Mouse (Mus musculus) heart, embryonic 15.5 days (tissue): Measurements from ENCODE around the gene Tmem11. TPM values are rescaled to one million over a fixed set of nuclear protein-coding genes. Genes with fewer than 3 reads are reported as not detected.

Experiments used
- ATAC-seq: fragments of 200-750 bp; cut with Nextera tagmentation; replicated peaks from 2 replicates; pipeline ENCODE4 v1.8.0; 2017; ENCODE audit warnings: low read depth, moderate TSS enrichment; ENCODE audit not compliant: insufficient number of reproducible peaks, insufficient read depth, low FRiP score
- H3K27ac ChIP-seq: fragments of 300-500 bp; sonication (generic); 2 replicates; pipeline ENCODE4 v1.5.1; 2015; ENCODE audit warnings: mild to moderate bottlenecking, inconsistent platforms
- H3K27me3 ChIP-seq: fragments of 300-500 bp; sonication (generic); 2 replicates; pipeline ENCODE4 v1.6.1; 2015; ENCODE audit warnings: inconsistent platforms
- H3K36me3 ChIP-seq: fragments of 300-500 bp; sonication (generic); 2 replicates; pipeline ENCODE4 v1.6.1; 2015; ENCODE audit warnings: mild to moderate bottlenecking, inconsistent platforms
- H3K4me1 ChIP-seq: fragments of 300-500 bp; sonication (generic); replicated peaks from 2 replicates; pipeline ENCODE4 v1.6.1; 2015; ENCODE audit warnings: inconsistent platforms
- H3K4me2 ChIP-seq: fragments of 300-500 bp; sonication (generic); 2 replicates; pipeline ENCODE4 v1.6.1; 2015; ENCODE audit warnings: inconsistent platforms, mild to moderate bottlenecking, moderate library complexity
- H3K4me3 ChIP-seq: fragments of 300-500 bp; sonication (generic); 2 replicates; pipeline ENCODE4 v1.5.1; 2015; ENCODE audit warnings: mild to moderate bottlenecking, inconsistent platforms
- H3K9ac ChIP-seq: fragments of 300-500 bp; sonication (generic); 2 replicates; pipeline ENCODE4 v1.6.1; 2015; ENCODE audit warnings: mild to moderate bottlenecking, inconsistent platforms
- H3K9me3 ChIP-seq: fragments of 300-500 bp; sonication (generic); replicated peaks from 2 replicates; pipeline ENCODE4 v1.6.1; 2016; ENCODE audit warnings: inconsistent platforms
- WGBS: fragments of 180-500 bp; shearing (Covaris S2); methylation state at CpG from one replicate; pipeline ENCODE4 v1.1.7; 2015; ENCODE audit warnings: mixed read lengths; 5-methylcytosine and 5-hydroxymethylcytosine counted together
- polyA plus RNA-seq: library from polyadenylated mRNA; unstranded; fragments of >200 nt; fragmentation: Nextera tagmentation; extraction: Ambion mirVana; gene quantifications from 2 replicates; pipeline ENCODE4 v1.2.1, GENCODE M21; 2015

Gene Tmem11
- polyA plus RNA-seq, 1 experiment from 2014 or later, result 52.1 TPM

- no peak for ATAC-seq
- Histone ChIP-seq H3K27me3 (no peaks in the 10 kb centered on the region), H3K9me3 (no peaks in the 10 kb centered on the region), H3K36me3 (peaks cover 44% of the 10 kb centered on the region), H3K27ac (peak overlapping the region; percentile 11; the same call in 1 of the 2 replicates), H3K4me3 (no peak overlapping the region), H3K4me1 (peaks cover 51% of the 10 kb centered on the region), H3K4me2 (no peak overlapping the region), H3K9ac (peak overlapping the region; percentile 6; the same call in 1 of the 2 replicates)
- 41% methylated on average over 4 of the region's 4 CpGs for WGBS
These were observed 15.9 kb downstream of the Tmem11 start for GRCm38 (mm10) chr11:60863196-60863595.

DNA sequence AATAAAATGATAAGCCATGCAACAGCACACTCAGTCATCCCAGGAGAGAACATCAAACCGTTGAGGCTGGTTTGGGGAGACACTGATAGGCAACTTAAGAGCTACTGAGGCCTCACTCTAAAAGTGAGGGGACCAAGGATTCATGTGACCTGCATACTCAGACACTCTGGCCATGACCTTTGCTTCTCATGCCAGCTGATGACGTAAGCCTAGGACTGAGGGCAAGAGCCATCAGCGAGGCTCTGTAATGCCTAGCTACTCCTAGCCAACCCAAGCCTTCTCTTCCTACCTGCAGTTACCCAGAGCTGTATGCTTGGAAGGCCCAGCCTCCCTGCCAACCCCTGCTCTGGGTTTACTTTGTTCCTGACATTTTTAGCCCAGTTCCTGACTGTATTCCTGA lies 17.1 kb downstream of the Tmem11 start:
- Histone ChIP-seq H3K27ac (no peak overlapping the region), H3K9ac (no peak overlapping the region), H3K36me3 (peaks cover 39% of the 10 kb centered on the region), H3K9me3 (no peaks in the 10 kb centered on the region), H3K4me3 (no peak overlapping the region), H3K27me3 (no peaks in the 10 kb centered on the region), H3K4me2 (no peak overlapping the region), H3K4me1 (peaks cover 41% of the 10 kb centered on the region)
- 72% methylated on average over 3 of the region's 3 CpGs for WGBS
- no peak for ATAC-seq

GRCm38 (mm10) chr11:60856587-60856986 lies 22.5 kb downstream of the Tmem11 start:
- Histone ChIP-seq H3K9ac (no peak overlapping the region), H3K27ac (no peak overlapping the region), H3K36me3 (peaks cover 29% of the 10 kb centered on the region), H3K4me2 (no peak overlapping the region), H3K27me3 (no peaks in the 10 kb centered on the region), H3K4me1 (no peaks in the 10 kb centered on the region), H3K4me3 (no peak overlapping the region), H3K9me3 (no peaks in the 10 kb centered on the region)
- 49% methylated on average over 3 of the region's 3 CpGs for WGBS
- no peak for ATAC-seq

- Histone ChIP-seq H3K4me1 (no peaks in the 10 kb centered on the region), H3K9ac (no peak overlapping the region), H3K27me3 (no peaks in the 10 kb centered on the region), H3K36me3 (peaks cover 13% of the 10 kb centered on the region; the same call in 1 of the 2 replicates), H3K27ac (no peak overlapping the region), H3K9me3 (no peaks in the 10 kb centered on the region), H3K4me3 (no peak overlapping the region), H3K4me2 (no peak overlapping the region)
- no peak for ATAC-seq
- 77% methylated on average over 5 of the region's 5 CpGs for WGBS
These were observed 33.7 kb downstream of the Tmem11 start for GRCm38 (mm10) chr11:60845415-60845814.

DNA sequence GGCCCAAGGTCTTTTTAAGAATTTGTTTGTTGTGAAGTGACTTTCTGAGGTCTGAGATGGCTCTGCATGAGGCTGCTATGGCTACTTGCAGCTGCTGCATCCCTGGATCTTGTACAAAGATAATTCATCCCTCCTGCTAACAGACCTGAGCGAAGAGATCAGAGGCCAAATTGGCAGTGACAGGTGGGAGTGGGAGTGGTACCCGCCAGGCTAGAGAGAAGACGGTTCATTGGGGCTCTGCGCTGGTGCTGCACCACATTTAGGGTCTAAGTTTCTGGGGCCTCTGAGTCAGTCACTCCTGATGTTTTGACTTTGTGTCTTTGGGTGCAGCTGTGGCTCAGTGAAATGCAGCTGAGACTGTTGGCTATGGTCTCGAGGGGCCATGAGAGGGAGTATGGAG lies 35.7 kb downstream of the Tmem11 start:
- Histone ChIP-seq H3K27ac (no peak overlapping the region), H3K36me3 (peaks cover 9% of the 10 kb centered on the region; the same call in 1 of the 2 replicates), H3K4me3 (no peak overlapping the region), H3K4me2 (no peak overlapping the region), H3K9me3 (no peaks in the 10 kb centered on the region), H3K9ac (no peak overlapping the region), H3K4me1 (no peaks in the 10 kb centered on the region), H3K27me3 (no peaks in the 10 kb centered on the region)
- no peak for ATAC-seq
- 84% methylated on average over 5 of the region's 5 CpGs for WGBS

DNA sequence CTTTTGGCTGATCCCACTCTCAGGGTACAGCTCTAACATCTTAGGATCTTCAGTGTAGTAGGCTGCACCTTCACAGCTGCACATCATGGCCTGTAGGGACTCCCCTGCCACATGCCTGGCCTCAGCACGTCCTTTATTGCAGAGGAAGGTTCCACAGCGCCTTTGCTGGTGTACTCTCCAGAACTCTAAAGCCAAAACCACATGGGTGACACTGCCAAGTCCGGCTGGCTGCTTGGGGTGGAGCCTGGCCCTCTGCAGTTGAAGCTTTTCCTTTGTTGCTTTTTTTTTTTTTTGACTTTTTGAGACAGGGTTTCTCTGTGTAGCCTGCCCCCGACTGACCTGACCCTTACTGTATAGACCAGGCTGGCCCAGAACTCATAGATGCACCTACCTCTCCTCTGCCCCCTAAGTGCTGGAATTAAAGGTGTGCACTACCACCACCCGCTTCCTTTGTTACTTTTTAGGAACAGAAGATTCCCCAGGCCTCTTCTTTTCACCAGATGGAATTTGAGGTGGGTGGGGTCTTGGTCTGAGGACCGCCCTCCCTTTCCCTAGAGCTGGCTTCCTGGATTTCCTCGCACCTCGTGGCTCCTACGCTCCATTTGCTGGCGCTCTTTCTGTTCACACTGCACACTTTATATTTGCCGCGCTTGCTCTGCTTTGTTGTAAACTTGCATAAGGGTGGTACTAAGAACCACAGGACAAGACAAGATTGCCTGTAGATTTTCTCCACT lies 37.4 kb downstream of the Tmem11 start:
- no peak for ATAC-seq
- H3K4me2 ChIP-seq, result no peak overlapping the region
- no peak overlapping the region for H3K9ac ChIP-seq
- no peak overlapping the region for H3K27ac ChIP-seq
- no peaks in the 10 kb centered on the region for H3K27me3 ChIP-seq
- no peak overlapping the region for H3K4me3 ChIP-seq
- H3K36me3 ChIP-seq, result peaks cover 8% of the 10 kb centered on the region; the same call in 1 of the 2 replicates
- no peaks in the 10 kb centered on the region for H3K4me1 ChIP-seq
- no peaks in the 10 kb centered on the region for H3K9me3 ChIP-seq
- 79% methylated on average over 12 of the region's 12 CpGs for WGBS

DNA sequence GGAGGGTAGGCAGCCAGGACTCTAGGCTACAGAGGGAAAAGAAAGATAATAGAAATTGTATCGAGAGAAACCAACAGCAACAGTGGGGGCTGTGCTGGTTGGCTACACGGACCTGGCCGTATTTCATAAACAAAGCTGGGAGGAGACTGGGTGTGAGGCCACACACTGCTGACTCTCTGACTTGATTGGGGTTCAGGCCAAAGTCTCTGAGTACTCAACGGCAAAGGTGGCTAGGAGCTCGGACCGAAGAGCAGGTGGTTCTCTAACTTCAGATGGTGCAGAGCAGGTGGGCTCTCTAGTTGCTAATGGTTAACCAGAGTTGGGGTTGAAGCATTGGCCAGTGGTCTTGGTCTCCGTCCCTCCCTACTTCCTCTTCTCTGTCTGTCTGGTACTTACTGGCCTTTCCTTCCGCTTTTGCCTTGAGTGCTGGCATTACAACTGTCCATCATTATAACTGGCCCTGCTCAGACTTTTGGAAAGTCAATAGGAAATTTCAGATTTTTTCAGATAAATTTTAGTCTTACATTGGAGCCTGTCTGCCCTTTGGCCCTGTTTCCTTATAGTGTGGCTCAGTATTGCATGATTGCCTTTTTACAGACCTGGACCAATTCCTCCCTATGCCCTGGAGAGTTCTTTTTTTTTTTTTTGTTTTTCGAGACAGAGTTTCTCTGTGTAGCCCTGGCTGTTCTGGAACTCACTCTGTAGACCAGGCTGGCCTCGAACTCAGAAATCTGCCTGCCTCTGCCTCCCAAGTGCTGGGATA lies 41.2 kb downstream of the Tmem11 start:
- no peak overlapping the region for H3K4me3 ChIP-seq
- ATAC-seq, result no peak

GRCm38 (mm10) chr11:60836897-60837296 lies 42.2 kb downstream of the Tmem11 start:
- Histone ChIP-seq H3K9me3 (no peaks in the 10 kb centered on the region), H3K4me1 (no peaks in the 10 kb centered on the region), H3K27ac (no peak overlapping the region), H3K4me2 (no peak overlapping the region), H3K9ac (no peak overlapping the region), H3K27me3 (no peaks in the 10 kb centered on the region), H3K36me3 (no peaks in the 10 kb centered on the region), H3K4me3 (no peak overlapping the region)
- WGBS, result 95% methylated on average over 6 of the region's 6 CpGs
- ATAC-seq, result no peak

More for the DNA sequence above, 41.2 kb downstream of the Tmem11 start:
- Histone ChIP-seq H3K4me1 (no peaks in the 10 kb centered on the region), H3K4me2 (no peak overlapping the region), H3K9ac (no peak overlapping the region), H3K9me3 (no peaks in the 10 kb centered on the region), H3K27ac (no peak overlapping the region), H3K27me3 (no peaks in the 10 kb centered on the region), H3K36me3 (no peaks in the 10 kb centered on the region)
- WGBS, result 87% methylated on average over 10 of the region's 10 CpGs

DNA sequence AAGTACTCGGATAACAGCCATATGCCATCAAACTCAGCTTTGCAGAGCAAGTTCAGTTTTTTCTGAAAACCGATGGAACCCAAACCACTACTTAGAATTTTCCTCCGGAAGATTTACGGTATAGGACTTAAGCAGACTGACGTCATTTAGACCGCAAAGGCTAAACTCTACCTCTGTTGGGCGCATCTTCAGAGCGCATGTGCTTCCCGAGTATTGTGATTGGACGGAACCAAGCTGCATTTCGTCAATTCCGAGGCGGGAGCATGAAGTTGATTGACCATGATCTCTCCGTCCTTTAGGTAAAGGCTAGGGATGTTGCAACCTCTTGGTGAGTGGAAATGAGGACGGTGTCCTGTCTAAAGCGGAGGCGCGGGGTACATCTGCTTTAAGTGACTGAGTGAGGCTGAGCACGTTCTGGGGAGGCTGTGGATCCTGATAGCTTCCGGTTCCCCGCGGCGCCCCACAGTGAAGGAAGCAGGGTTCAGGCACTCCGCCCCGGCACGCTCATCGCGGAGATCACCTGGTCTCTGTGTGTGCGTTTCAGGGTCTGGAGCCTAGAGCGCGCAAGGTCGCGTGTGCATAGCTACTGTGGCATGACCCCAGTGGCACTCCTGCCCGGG lies 48.5 kb downstream of the Tmem11 start, which contains the start of gene Dhrs7b:
Gene Dhrs7b (plus strand): TSS at position 199 of the 620 bp plus-strand sequence.
- Histone ChIP-seq H3K9ac (peak within 1 kb of the TSS; percentile 79), H3K27ac (peak within 1 kb of the TSS; percentile 81), H3K4me2 (peak within 1 kb of the TSS; percentile 84), H3K4me3 (peak within 1 kb of the TSS; percentile 93), H3K4me1 (peaks cover 8% of the 10 kb centered on the region), H3K36me3 (no peaks in the 10 kb centered on the region), H3K9me3 (no peaks in the 10 kb centered on the region), H3K27me3 (no peaks in the 10 kb centered on the region)
- ATAC-seq, result peak; percentile 96
- under 1% methylated on average over 34 of the region's 34 CpGs for WGBS

- Histone ChIP-seq H3K27me3 (no peaks in the 10 kb centered on the region), H3K36me3 (no peaks in the 10 kb centered on the region), H3K4me3 (no peak overlapping the region), H3K27ac (no peak overlapping the region), H3K9ac (no peak overlapping the region), H3K4me2 (no peak overlapping the region), H3K4me1 (peaks cover 8% of the 10 kb centered on the region), H3K9me3 (no peaks in the 10 kb centered on the region)
- no peak for ATAC-seq
- WGBS, result 24% methylated on average over 2 of the region's 2 CpGs
These were observed 50.2 kb downstream of the Tmem11 start for GRCm38 (mm10) chr11:60828903-60829302.

- H3K27ac ChIP-seq, result no peak overlapping the region
- no peaks in the 10 kb centered on the region for H3K36me3 ChIP-seq
- 54% methylated on average over 4 of the region's 4 CpGs for WGBS
- H3K9me3 ChIP-seq, result no peaks in the 10 kb centered on the region
- H3K9ac ChIP-seq, result no peak overlapping the region
- H3K4me1 ChIP-seq, result peaks cover 8% of the 10 kb centered on the region
- H3K27me3 ChIP-seq, result no peaks in the 10 kb centered on the region
- no peak for ATAC-seq
- no peak overlapping the region for H3K4me3 ChIP-seq
- H3K4me2 ChIP-seq, result no peak overlapping the region
These were observed 51.7 kb downstream of the Tmem11 start for GRCm38 (mm10) chr11:60827241-60827945.
